Mouse (Mus musculus): Measurements from ENCODE around the gene Dgkg. TPM values are rescaled to one million over a fixed set of nuclear protein-coding genes. Genes with fewer than 3 reads are reported as not detected.

The Dgkg gene
- polyA plus RNA-seq, 1 experiment from 2014 or later, result 2.0 TPM

DNA sequence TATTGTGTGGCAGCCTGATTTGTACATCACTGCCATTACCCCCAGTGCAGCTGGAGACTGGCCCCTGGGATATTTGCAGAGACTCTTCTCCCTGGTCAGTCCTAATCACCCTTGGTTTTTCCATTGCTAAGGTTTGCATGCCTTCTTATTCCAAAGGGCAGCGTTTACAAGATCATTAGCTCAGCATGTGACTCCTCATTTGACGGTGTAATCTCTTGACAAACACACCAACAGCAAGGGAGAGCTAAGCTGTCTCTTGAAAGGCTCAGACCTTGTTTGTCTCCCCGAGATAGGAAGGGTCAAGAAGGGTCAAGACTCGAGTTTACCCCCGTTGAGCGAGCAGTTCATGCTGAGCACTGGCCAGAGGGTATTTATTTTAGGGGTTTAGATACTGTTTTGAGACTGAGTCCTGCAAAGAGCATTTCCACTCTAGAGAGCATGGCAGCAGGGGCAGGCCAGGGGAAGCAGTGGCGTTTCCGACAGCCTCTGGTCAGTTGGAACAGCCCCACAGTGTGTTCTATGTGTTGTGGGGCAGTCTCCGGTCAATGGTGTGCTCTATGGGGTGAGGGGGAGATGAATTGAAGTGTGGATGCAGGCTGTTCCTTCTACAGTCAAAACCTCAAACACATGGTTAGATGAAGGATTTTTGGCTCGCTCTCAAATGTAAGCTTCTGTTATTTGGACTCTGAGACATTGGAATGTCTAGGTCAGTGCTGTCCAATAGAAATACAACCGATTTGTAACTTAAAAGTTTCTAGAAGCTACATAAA lies 105.6 kb downstream of the Dgkg start:
- Histone ChIP-seq H3K27me3 (replicated peaks) (peaks cover 7% of the 10 kb centered on the region; the same call in 1 of the 2 replicates), H3K9ac (no peak overlapping the region), H3K4me3 (no peak overlapping the region), H3K36me3 (replicated peaks) (no peaks in the 10 kb centered on the region), H3K4me1 (peaks cover 12% of the 10 kb centered on the region), H3K4me2 (no peak overlapping the region), H3K27ac (no peak overlapping the region), H3K9me3 (no peaks in the 10 kb centered on the region)
- 19% methylated on average over 11 of the region's 11 CpGs for WGBS
- no peak for ATAC-seq (replicated peaks)

DNA sequence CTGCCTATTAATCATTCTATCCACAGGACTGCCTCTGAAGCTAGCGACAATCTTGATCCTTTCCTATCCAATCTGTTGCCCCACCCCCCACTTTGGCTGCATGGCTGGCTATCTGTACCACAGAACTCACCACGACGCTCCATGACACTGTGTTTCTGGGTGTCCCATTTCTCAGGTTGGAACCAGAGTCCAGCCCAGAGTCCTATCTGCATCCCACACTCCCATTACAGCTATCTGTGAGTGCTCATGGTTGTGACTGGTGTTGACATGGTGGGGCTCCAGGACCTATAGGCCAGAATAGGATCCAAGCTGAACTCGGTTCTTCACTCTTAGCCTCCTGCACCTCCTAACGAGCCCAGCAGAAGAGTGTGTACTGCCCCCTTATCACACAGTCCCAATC lies 107.7 kb downstream of the Dgkg start:
- Histone ChIP-seq H3K4me1 (peaks cover 28% of the 10 kb centered on the region), H3K9ac (no peak overlapping the region), H3K9me3 (no peaks in the 10 kb centered on the region), H3K27ac (no peak overlapping the region), H3K4me3 (no peak overlapping the region), H3K4me2 (no peak overlapping the region), H3K36me3 (replicated peaks) (no peaks in the 10 kb centered on the region), H3K27me3 (replicated peaks) (peaks cover 3% of the 10 kb centered on the region; the same call in 1 of the 2 replicates)
- ATAC-seq (replicated peaks), result no peak
- 74% methylated on average over 5 of the region's 5 CpGs for WGBS

- Histone ChIP-seq H3K9ac (peak overlapping the region; percentile 35), H3K27me3 (replicated peaks) (peaks cover 3% of the 10 kb centered on the region; the same call in 1 of the 2 replicates), H3K4me1 (peaks cover 29% of the 10 kb centered on the region), H3K9me3 (no peaks in the 10 kb centered on the region), H3K27ac (peak overlapping the region; percentile 53), H3K4me3 (peak overlapping the region; percentile 42), H3K4me2 (peak overlapping the region; percentile 76), H3K36me3 (replicated peaks) (no peaks in the 10 kb centered on the region)
- peak; percentile 87 for ATAC-seq (replicated peaks)
- 6% methylated on average over 26 of the region's 26 CpGs for WGBS
These were observed 108.6 kb downstream of the Dgkg start for GRCm38 (mm10) chr16:22548167-22549080.

- Histone ChIP-seq H3K9me3 (no peaks in the 10 kb centered on the region), H3K4me2 (peak overlapping the region; percentile 76), H3K4me1 (peaks cover 29% of the 10 kb centered on the region), H3K36me3 (replicated peaks) (no peaks in the 10 kb centered on the region), H3K4me3 (peak overlapping the region; percentile 42; the same call in 1 of the 2 replicates), H3K27ac (no peak overlapping the region), H3K9ac (no peak overlapping the region), H3K27me3 (replicated peaks) (peaks cover 3% of the 10 kb centered on the region; the same call in 1 of the 2 replicates)
- no peak for ATAC-seq (replicated peaks)
- WGBS, result 62% methylated on average over 10 of the region's 10 CpGs
These were observed 109.3 kb downstream of the Dgkg start for GRCm38 (mm10) chr16:22547741-22548140.

- peaks cover 29% of the 10 kb centered on the region for H3K4me1 ChIP-seq
- H3K9me3 ChIP-seq, result no peaks in the 10 kb centered on the region
- H3K4me2 ChIP-seq, result no peak overlapping the region
- no peak for ATAC-seq (replicated peaks)
- no peaks in the 10 kb centered on the region; the same call in 1 of the 2 replicates for H3K27me3 ChIP-seq (replicated peaks)
- peak overlapping the region; percentile 72 for H3K27ac ChIP-seq
- H3K9ac ChIP-seq, result no peak overlapping the region
- no peak overlapping the region for H3K4me3 ChIP-seq
- 73% methylated on average over 8 of the region's 8 CpGs for WGBS
- H3K36me3 ChIP-seq (replicated peaks), result no peaks in the 10 kb centered on the region
These were observed 111.2 kb downstream of the Dgkg start for GRCm38 (mm10) chr16:22545799-22546198.

DNA sequence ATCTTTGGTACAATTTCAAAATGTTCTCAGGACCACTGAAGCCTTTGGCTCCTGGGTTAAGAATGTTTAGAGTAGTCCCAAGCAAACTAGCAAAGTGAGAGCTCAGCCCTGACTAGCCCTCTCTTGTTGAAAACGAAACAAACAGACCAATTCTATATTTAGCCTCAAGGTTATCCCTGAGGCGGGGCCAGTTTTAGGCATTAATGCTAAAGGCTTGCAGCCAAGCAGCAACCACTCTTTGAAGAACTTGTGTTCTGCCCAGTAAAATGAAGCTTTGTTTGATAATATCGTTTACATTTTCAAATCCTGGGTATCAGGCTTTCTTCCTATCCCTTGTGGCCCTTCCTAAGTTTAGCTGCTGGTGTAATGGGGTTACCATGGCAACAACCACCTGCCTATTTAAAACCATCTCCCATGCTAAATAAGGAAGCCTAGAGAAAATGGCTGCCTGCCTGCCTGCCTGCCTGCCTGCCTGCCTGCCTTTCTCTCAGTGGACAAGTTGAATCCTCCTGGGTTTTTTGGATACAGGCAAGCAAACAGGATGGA lies 111.9 kb downstream of the Dgkg start:
- Histone ChIP-seq H3K36me3 (replicated peaks) (no peaks in the 10 kb centered on the region), H3K27ac (peak overlapping the region; percentile 72), H3K9ac (no peak overlapping the region), H3K27me3 (replicated peaks) (no peaks in the 10 kb centered on the region), H3K4me1 (peaks cover 29% of the 10 kb centered on the region), H3K9me3 (no peaks in the 10 kb centered on the region), H3K4me3 (no peak overlapping the region), H3K4me2 (no peak overlapping the region; the same call in 1 of the 2 replicates)
- 17% methylated on average over 3 of the region's 3 CpGs for WGBS
- ATAC-seq (replicated peaks), result peak; percentile 77

DNA sequence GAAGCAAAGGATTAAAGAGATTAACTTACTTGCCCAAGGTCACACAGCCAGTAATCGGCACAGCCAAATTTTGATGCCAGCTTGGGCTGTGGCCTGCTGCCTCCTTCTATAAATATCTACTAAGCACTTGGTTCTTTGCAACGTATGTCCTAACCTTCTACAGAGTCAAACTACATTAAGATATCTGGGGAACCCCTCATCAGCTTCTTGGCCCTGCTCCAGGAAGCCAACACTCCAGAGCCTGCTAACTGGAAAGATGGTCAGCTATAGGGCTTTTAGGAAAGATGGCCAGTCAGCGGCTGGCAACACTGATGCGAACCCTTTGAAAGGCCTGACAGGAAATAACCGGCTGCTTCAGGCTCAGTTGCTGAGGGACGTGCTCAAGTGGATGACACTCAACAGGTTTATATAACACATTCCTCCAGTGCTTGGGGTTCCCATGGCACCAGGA lies 114.3 kb downstream of the Dgkg start:
- no peaks in the 10 kb centered on the region for H3K36me3 ChIP-seq (replicated peaks)
- H3K9me3 ChIP-seq, result no peaks in the 10 kb centered on the region
- 73% methylated on average over 6 of the region's 6 CpGs for WGBS
- H3K4me2 ChIP-seq, result no peak overlapping the region
- no peak for ATAC-seq (replicated peaks)
- H3K4me1 ChIP-seq, result peaks cover 18% of the 10 kb centered on the region
- H3K9ac ChIP-seq, result no peak overlapping the region
- no peak overlapping the region for H3K4me3 ChIP-seq
- no peaks in the 10 kb centered on the region for H3K27me3 ChIP-seq (replicated peaks)
- no peak overlapping the region for H3K27ac ChIP-seq

- Histone ChIP-seq H3K27ac (no peak overlapping the region), H3K36me3 (replicated peaks) (no peaks in the 10 kb centered on the region), H3K27me3 (replicated peaks) (no peaks in the 10 kb centered on the region), H3K4me2 (no peak overlapping the region), H3K9ac (no peak overlapping the region), H3K4me1 (no peaks in the 10 kb centered on the region), H3K9me3 (no peaks in the 10 kb centered on the region), H3K4me3 (no peak overlapping the region)
- no peak for ATAC-seq (replicated peaks)
- 72% methylated on average over 6 of the region's 6 CpGs for WGBS
These were observed 117.7 kb downstream of the Dgkg start for GRCm38 (mm10) chr16:22539275-22539674.

GRCm38 (mm10) chr16:22536581-22537160 lies 120.3 kb downstream of the Dgkg start:
- no peak for ATAC-seq (replicated peaks)
- no peak overlapping the region for H3K9ac ChIP-seq
- H3K36me3 ChIP-seq (replicated peaks), result no peaks in the 10 kb centered on the region
- H3K27me3 ChIP-seq (replicated peaks), result no peaks in the 10 kb centered on the region
- 76% methylated on average over 8 of the region's 8 CpGs for WGBS
- no peak overlapping the region for H3K27ac ChIP-seq
- no peaks in the 10 kb centered on the region for H3K4me1 ChIP-seq
- no peak overlapping the region for H3K4me2 ChIP-seq
- H3K4me3 ChIP-seq, result no peak overlapping the region
- H3K9me3 ChIP-seq, result no peaks in the 10 kb centered on the region

- Histone ChIP-seq H3K9me3 (no peaks in the 10 kb centered on the region), H3K4me3 (no peak overlapping the region), H3K9ac (no peak overlapping the region), H3K36me3 (replicated peaks) (no peaks in the 10 kb centered on the region), H3K27me3 (replicated peaks) (no peaks in the 10 kb centered on the region), H3K4me1 (no peaks in the 10 kb centered on the region), H3K27ac (no peak overlapping the region), H3K4me2 (no peak overlapping the region)
- ATAC-seq (replicated peaks), result no peak
- whole genome bisulfite sequencing, result 90% methylated on average over 3 of the region's 3 CpGs
These were observed 123.9 kb downstream of the Dgkg start for GRCm38 (mm10) chr16:22533087-22533486.

DNA sequence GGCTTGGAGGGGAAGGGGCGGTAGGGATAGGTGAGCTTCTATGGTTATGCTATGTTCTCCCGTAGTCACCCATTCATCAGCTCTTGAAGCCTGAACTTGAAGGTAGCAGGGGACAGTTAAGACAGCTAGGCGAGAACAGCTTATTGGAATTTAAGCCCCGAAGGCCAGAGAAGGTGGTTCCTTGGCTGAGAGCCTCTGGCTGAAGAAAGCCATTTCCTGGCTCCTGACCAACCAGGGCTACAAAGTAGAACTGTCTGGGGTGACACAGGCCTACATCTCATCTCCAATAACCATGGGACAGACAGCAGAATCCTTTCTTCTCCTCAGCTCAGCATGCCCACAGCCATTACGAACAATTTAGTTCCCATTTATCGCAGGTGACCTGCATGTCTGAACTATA lies 125.2 kb downstream of the Dgkg start:
- no peak overlapping the region for H3K4me3 ChIP-seq
- no peaks in the 10 kb centered on the region for H3K36me3 ChIP-seq (replicated peaks)
- no peak overlapping the region for H3K4me2 ChIP-seq
- H3K9me3 ChIP-seq, result no peaks in the 10 kb centered on the region
- no peaks in the 10 kb centered on the region for H3K27me3 ChIP-seq (replicated peaks)
- H3K4me1 ChIP-seq, result no peaks in the 10 kb centered on the region
- H3K9ac ChIP-seq, result no peak overlapping the region
- WGBS, result 88% methylated on average over 6 of the region's 6 CpGs
- H3K27ac ChIP-seq, result no peak overlapping the region
- ATAC-seq (replicated peaks), result no peak

DNA sequence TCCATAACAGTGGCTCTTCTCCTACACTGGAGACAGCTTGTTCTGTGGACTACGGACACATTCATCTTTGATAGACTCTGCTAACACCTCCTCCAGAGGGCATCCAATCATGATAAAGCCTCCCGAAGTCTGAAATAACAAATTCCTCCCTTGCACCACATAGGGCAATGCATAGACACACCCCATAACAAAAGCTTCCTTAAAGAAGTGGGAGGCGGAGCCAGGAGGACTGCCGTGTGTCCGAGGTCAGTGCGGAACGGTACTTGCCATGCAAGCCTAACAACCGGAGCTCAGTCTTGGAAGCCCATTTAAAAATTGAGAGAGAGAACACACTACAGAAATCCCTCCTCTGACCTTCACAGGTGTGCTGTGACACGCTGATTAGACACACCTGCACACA lies 126.0 kb downstream of the Dgkg start:
- WGBS, result 86% methylated on average over 9 of the region's 9 CpGs
- no peak for ATAC-seq (replicated peaks)

More for the DNA sequence above, 126.0 kb downstream of the Dgkg start:
- Histone ChIP-seq H3K9me3 (no peaks in the 10 kb centered on the region), H3K4me3 (no peak overlapping the region), H3K27ac (no peak overlapping the region), H3K36me3 (replicated peaks) (no peaks in the 10 kb centered on the region), H3K27me3 (replicated peaks) (no peaks in the 10 kb centered on the region), H3K4me2 (no peak overlapping the region), H3K9ac (no peak overlapping the region), H3K4me1 (no peaks in the 10 kb centered on the region)
